Mouse (Mus musculus) MEL (cell line): ENCODE data around the gene Pde4a. TPM values are rescaled to one million over a fixed set of nuclear protein-coding genes. Genes with fewer than 3 reads are reported as not detected.

Experiments
- DNase-seq: peaks from one replicate; pipeline ENCODE4 v3.0.0; 2011; ENCODE audit warnings: low read depth, low spot score
- H3K27ac ChIP-seq: 2 replicates; pipeline ENCODE4 v1.5.1; 2012; ENCODE audit warnings: low read depth, mild to moderate bottlenecking, control low read depth, low read length, moderate library complexity; ENCODE audit not compliant: control insufficient read depth
- H3K27me3 ChIP-seq, 2 experiments: fragments of 150-350 bp in 1 of 2; sonication (generic) in 1 of 2; 2 replicates each; pipeline ENCODE4 v1.6.1; 2012; ENCODE audit warnings: low read length in 2 of 2, mild to moderate bottlenecking in 2 of 2, improper control_type of control experiment in 1 of 2, moderate library complexity in 1 of 2; ENCODE audit not compliant: insufficient read depth in 2 of 2, control insufficient read depth in 1 of 2
- H3K36me3 ChIP-seq, 2 experiments: 2 replicates each; pipeline ENCODE4 v1.6.1; 2012 to 2014; ENCODE audit warnings: low read length in 2 of 2, improper control_type of control experiment in 1 of 2, inconsistent platforms in 1 of 2, mild to moderate bottlenecking in 1 of 2; ENCODE audit not compliant: insufficient read depth in 2 of 2, control insufficient read depth in 1 of 2
- H3K4me1 ChIP-seq, 2 experiments: fragments of 150-350 bp in 1 of 2; sonication (generic) in 1 of 2; 2 replicates each; pipeline ENCODE4 v1.6.1; 2012; ENCODE audit warnings: low read length in 2 of 2, improper control_type of control experiment in 1 of 2, mild to moderate bottlenecking in 1 of 2; ENCODE audit not compliant: insufficient read depth in 2 of 2, control insufficient read depth in 1 of 2
- H3K4me3 ChIP-seq, 2 experiments: fragments of 150-350 bp in 1 of 2; sonication (generic) in 1 of 2; 2 replicates each; pipeline ENCODE4 v1.5.1; 2012; ENCODE audit warnings: low read depth in 2 of 2, low read length in 2 of 2, mild to moderate bottlenecking in 2 of 2, moderate library complexity in 2 of 2, control low read depth in 1 of 2, improper control_type of control experiment in 1 of 2; ENCODE audit not compliant: control insufficient read depth in 1 of 2, insufficient read depth in 1 of 2
- H3K79me2 ChIP-seq: 2 replicates; pipeline ENCODE4 v1.6.1; 2012; ENCODE audit warnings: mild to moderate bottlenecking, low read length, moderate library complexity; ENCODE audit not compliant: control insufficient read depth, poor library complexity, insufficient read depth
- H3K9ac ChIP-seq: 2 replicates; pipeline ENCODE4 v1.6.1; 2012; ENCODE audit warnings: low read depth, mild to moderate bottlenecking, control low read depth, low read length, moderate library complexity; ENCODE audit not compliant: control insufficient read depth, poor library complexity, severe bottlenecking
- H3K9me3 ChIP-seq: fragments of 150-350 bp; sonication (generic); replicated peaks from 2 replicates; pipeline ENCODE4 v1.6.1; 2012; ENCODE audit warnings: mild to moderate bottlenecking, low read length, improper control_type of control experiment, moderate library complexity; ENCODE audit not compliant: insufficient read depth
- BHLHE40 ChIP-seq: IDR thresholded peaks from 2 replicates; pipeline ENCODE4 v1.6.1; 2012; ENCODE audit warnings: low read depth, mild to moderate bottlenecking, inconsistent platforms, low read length, improper control_type of control experiment, borderline replicate concordance
- CHD1 ChIP-seq: IDR thresholded peaks from 2 replicates; pipeline ENCODE4 v1.6.1; 2012; ENCODE audit warnings: low read depth, mild to moderate bottlenecking, inconsistent platforms, low read length, improper control_type of control experiment
- CTCF ChIP-seq, 3 experiments: IDR thresholded peaks in 2 of 3; conservative IDR thresholded peaks in 1 of 3; 2 replicates each; pipeline ENCODE4 v1.5.1; 2011 to 2012; ENCODE audit warnings: low read length in 3 of 3, low read depth in 2 of 3, mild to moderate bottlenecking in 2 of 3, improper control_type of control experiment in 1 of 3, inconsistent platforms in 1 of 3, mixed read lengths in 1 of 3, moderate library complexity in 1 of 3; ENCODE audit not compliant: control insufficient read depth in 1 of 3, insufficient read depth in 1 of 3, poor library complexity in 1 of 3, severe bottlenecking in 1 of 3
- E2F4 ChIP-seq: IDR thresholded peaks from 2 replicates; pipeline ENCODE4 v1.6.1; 2011; ENCODE audit warnings: low read depth, low read length, improper control_type of control experiment, borderline replicate concordance
- ELF1 ChIP-seq: IDR thresholded peaks from 2 replicates; pipeline ENCODE4 v1.6.1; 2014; ENCODE audit warnings: low read depth, mild to moderate bottlenecking, inconsistent platforms, low read length, improper control_type of control experiment, moderate library complexity
- EP300 ChIP-seq, 2 experiments: IDR thresholded peaks; 2 replicates each; pipeline ENCODE4 v1.6.1; 2011; ENCODE audit warnings: improper control_type of control experiment in 2 of 2, low read length in 2 of 2, low read depth in 1 of 2, mild to moderate bottlenecking in 1 of 2
- ETS1 ChIP-seq: IDR thresholded peaks from 2 replicates; pipeline ENCODE4 v1.6.1; 2012; ENCODE audit warnings: low read depth, mild to moderate bottlenecking, inconsistent platforms, low read length, improper control_type of control experiment, moderate library complexity
- GATA1 ChIP-seq: IDR thresholded peaks from 2 replicates; pipeline ENCODE4 v1.6.1; 2011; ENCODE audit warnings: low read depth, low read length, improper control_type of control experiment
- HCFC1 ChIP-seq: IDR thresholded peaks from 2 replicates; pipeline ENCODE4 v1.6.1; 2012; ENCODE audit warnings: low read depth, mild to moderate bottlenecking, inconsistent platforms, low read length, improper control_type of control experiment, moderate library complexity
- KAT2A ChIP-seq: conservative IDR thresholded peaks from 2 replicates; pipeline ENCODE4 v1.6.1; 2012; ENCODE audit warnings: low read depth, low read length, improper control_type of control experiment, inconsistent platforms
- MAX ChIP-seq: IDR thresholded peaks from 2 replicates; pipeline ENCODE4 v1.6.1; 2011; ENCODE audit warnings: low read length, improper control_type of control experiment
- MEF2A ChIP-seq: IDR thresholded peaks from 2 replicates; pipeline ENCODE4 v1.6.1; 2014; ENCODE audit warnings: low read depth, mild to moderate bottlenecking, inconsistent platforms, low read length, improper control_type of control experiment; ENCODE audit not compliant: poor library complexity, insufficient replicate concordance, severe bottlenecking; ENCODE audit errors: extremely low read depth
- MXI1 ChIP-seq: IDR thresholded peaks from 2 replicates; pipeline ENCODE4 v1.6.1; 2011; ENCODE audit warnings: mild to moderate bottlenecking, low read depth, low read length, improper control_type of control experiment
- NELFE ChIP-seq: IDR thresholded peaks from 2 replicates; pipeline ENCODE4 v1.6.1; 2011; ENCODE audit warnings: low read depth, low read length, improper control_type of control experiment
- POLR2A ChIP-seq, 2 experiments: IDR thresholded peaks; 2 replicates each; pipeline ENCODE4 v1.6.1; 2011 to 2012; ENCODE audit warnings: low read length in 2 of 2, mild to moderate bottlenecking in 2 of 2, control low read depth in 1 of 2, improper control_type of control experiment in 1 of 2, low read depth in 1 of 2, moderate library complexity in 1 of 2; ENCODE audit not compliant: control insufficient read depth in 1 of 2, insufficient read depth in 1 of 2, poor library complexity in 1 of 2
- POLR2AphosphoS2 ChIP-seq: IDR thresholded peaks from 2 replicates; pipeline ENCODE4 v1.6.1; 2011; ENCODE audit warnings: low read length, improper control_type of control experiment
- POLR2AphosphoS5 ChIP-seq: IDR thresholded peaks from 2 replicates; pipeline ENCODE4 v1.6.1; 2012; ENCODE audit warnings: low read depth, borderline replicate concordance, mild to moderate bottlenecking, inconsistent platforms, low read length, moderate library complexity, mixed read lengths
- RAD21 ChIP-seq: IDR thresholded peaks from 2 replicates; pipeline ENCODE4 v1.6.1; 2011; ENCODE audit warnings: mild to moderate bottlenecking, low read depth, low read length, improper control_type of control experiment
- RCOR1 ChIP-seq: IDR thresholded peaks from 2 replicates; pipeline ENCODE4 v1.6.1; 2012; ENCODE audit warnings: low read depth, mild to moderate bottlenecking, inconsistent platforms, low read length, improper control_type of control experiment
- TAL1 ChIP-seq: IDR thresholded peaks from 2 replicates; pipeline ENCODE4 v1.6.1; 2012; ENCODE audit warnings: mild to moderate bottlenecking, inconsistent platforms, low read length, moderate library complexity, mixed read lengths
- UBTF ChIP-seq: IDR thresholded peaks from 2 replicates; pipeline ENCODE4 v1.6.1; 2012; ENCODE audit warnings: low read depth, mild to moderate bottlenecking, inconsistent platforms, low read length, improper control_type of control experiment, moderate library complexity, borderline replicate concordance; ENCODE audit not compliant: insufficient read depth
- USF1 ChIP-seq: IDR thresholded peaks from 2 replicates; pipeline ENCODE4 v1.6.1; 2014; ENCODE audit warnings: low read depth, mild to moderate bottlenecking, inconsistent platforms, low read length, improper control_type of control experiment, moderate library complexity
- USF2 ChIP-seq, 2 experiments: IDR thresholded peaks; 2 replicates each; pipeline ENCODE4 v1.6.1; 2011 to 2012; ENCODE audit warnings: improper control_type of control experiment in 2 of 2, low read length in 2 of 2, borderline replicate concordance in 1 of 2, inconsistent platforms in 1 of 2, low read depth in 1 of 2, mild to moderate bottlenecking in 1 of 2; ENCODE audit not compliant: insufficient read depth in 1 of 2
- ZKSCAN1 ChIP-seq: IDR thresholded peaks from 2 replicates; pipeline ENCODE4 v1.6.1; 2012; ENCODE audit warnings: low read depth, mild to moderate bottlenecking, inconsistent platforms, low read length, improper control_type of control experiment, moderate library complexity
- ZMIZ1 ChIP-seq: IDR thresholded peaks from 2 replicates; pipeline ENCODE4 v1.6.1; 2012; ENCODE audit warnings: low read depth, mild to moderate bottlenecking, inconsistent platforms, low read length, improper control_type of control experiment, moderate library complexity
- ZNF384 ChIP-seq: IDR thresholded peaks from 2 replicates; pipeline ENCODE4 v1.6.1; 2012; ENCODE audit warnings: low read depth, mild to moderate bottlenecking, inconsistent platforms, low read length, improper control_type of control experiment
- polyA plus RNA-seq, 2 experiments: library from polyadenylated mRNA; stranded (reverse) in 1 of 2; unstranded in 1 of 2; fragments of >175 nt in 1 of 2; fragments of >200 nt in 1 of 2; gene quantifications; 2 replicates each; pipeline versions ENCODE4 v1.2.1 to v1.2.4; 2012; ENCODE audit warnings: low replicate concordance in 2 of 2, low read depth in 1 of 2; ENCODE audit not compliant: insufficient read length in 2 of 2, insufficient read depth in 1 of 2, missing spikeins in 1 of 2
- total RNA-seq: library from RNA; depleted of rRNA; stranded (reverse); fragments of 300-350 nt; gene quantifications from 2 replicates; pipeline ENCODE4 v1.2.3, GENCODE M21; 2012

Gene Pde4a
- total and polyA plus RNA-seq, 3 experiments, result 16.6 to 53.9 (median 45.6) TPM

GRCm38 (mm10) chr9:21196521-21197433 lies 31.3 kb downstream of the Pde4a start:
- DNase-seq, result no peak
- Histone ChIP-seq H3K4me3 (no peak overlapping the region), H3K79me2 (no peaks in the 10 kb centered on the region), H3K9ac (no peak overlapping the region)
- no peak for TF ChIP-seq ELF1
- no peak for TF ChIP-seq MEF2A
- TF ChIP-seq POLR2AphosphoS2, result no peak; the same call in 1 of the 2 replicates
- no peak for TF ChIP-seq USF1
- no peak for TF ChIP-seq CTCF (IDR thresholded peaks at IDR 0.05 in 2 of 3, conservative IDR thresholded peaks at IDR 0.05 in 1 of 3; ENCODE audit: control insufficient read depth in 1 of 3, insufficient read depth in 1 of 3, low read depth in 2 of 3, low read length in 3 of 3, poor library complexity in 1 of 3, severe bottlenecking in 1 of 3)
- TF ChIP-seq MAX, result no peak
- no peak for TF ChIP-seq ZNF384
- no peak for TF ChIP-seq POLR2A (IDR thresholded peaks at IDR 0.05; ENCODE audit: control insufficient read depth in 1 of 2, insufficient read depth in 1 of 2, low read depth in 1 of 2, low read length in 2 of 2, poor library complexity in 1 of 2)
- no peak for TF ChIP-seq CHD1
- TF ChIP-seq ZMIZ1, result no peak
- TF ChIP-seq NELFE, result no peak
- no peak for TF ChIP-seq RCOR1
- TF ChIP-seq ETS1, result no peak
- TF ChIP-seq E2F4, result no peak
- no peak for TF ChIP-seq BHLHE40
- TF ChIP-seq TAL1, result no peak
- TF ChIP-seq MXI1, result no peak
- TF ChIP-seq EP300 (IDR thresholded peaks at IDR 0.05; ENCODE audit: low read depth in 1 of 2, low read length in 2 of 2), result no peak
- TF ChIP-seq, all 39 proteins: peak for 0
- Histone ChIP-seq H3K4me1 (peaks cover 5 to 8% of the 10 kb centered on the region in 2 experiments), H3K27me3 (no peaks in the 10 kb centered on the region), H3K9me3 (no peaks in the 10 kb centered on the region), H3K27ac (no peak overlapping the region), H3K36me3 (peaks cover 3 to 21% of the 10 kb centered on the region in 2 experiments)

DNA sequence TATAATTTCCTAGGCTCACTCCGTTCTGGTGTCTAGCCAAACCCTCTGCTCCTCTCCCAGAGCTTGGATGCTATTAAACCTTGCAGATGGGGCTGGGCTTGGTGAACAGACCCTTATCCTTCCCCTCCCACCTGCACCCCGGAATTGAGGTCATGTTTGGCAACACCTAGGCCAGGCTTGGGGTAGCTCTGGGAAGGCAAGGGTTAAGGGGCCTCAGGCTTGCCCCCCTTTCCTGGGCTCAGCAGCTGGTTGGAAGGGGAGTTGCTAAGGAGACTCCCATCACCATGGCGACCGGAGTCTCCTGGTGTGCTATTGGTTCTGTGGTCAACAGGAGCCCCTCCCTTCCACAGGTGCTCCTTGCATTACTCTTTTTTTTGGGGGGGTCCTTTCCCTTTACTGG lies 32.5 kb downstream of the Pde4a start:
- Histone ChIP-seq H3K4me1 (peaks cover 5 to 8% of the 10 kb centered on the region in 2 experiments), H3K79me2 (no peaks in the 10 kb centered on the region), H3K36me3 (peaks cover 3 to 20% of the 10 kb centered on the region in 2 experiments), H3K9ac (no peak overlapping the region), H3K27ac (no peak overlapping the region), H3K4me3 (no peak overlapping the region), H3K27me3 (no peaks in the 10 kb centered on the region), H3K9me3 (no peaks in the 10 kb centered on the region)
- no peak for TF ChIP-seq CHD1
- no peak for TF ChIP-seq USF2 (IDR thresholded peaks at IDR 0.05; ENCODE audit: borderline replicate concordance in 1 of 2, insufficient read depth in 1 of 2, low read depth in 1 of 2, low read length in 2 of 2)
- no peak for TF ChIP-seq ZMIZ1
- no peak for TF ChIP-seq GATA1
- TF ChIP-seq ZNF384, result no peak
- TF ChIP-seq RAD21, result no peak
- no peak for TF ChIP-seq KAT2A
- no peak for TF ChIP-seq POLR2AphosphoS5
- TF ChIP-seq MXI1, result no peak
- no peak for TF ChIP-seq UBTF
- no peak for TF ChIP-seq HCFC1
- TF ChIP-seq POLR2AphosphoS2, result no peak
- no peak for TF ChIP-seq ZKSCAN1
- DNase-seq, result no peak
